Comparison of ENCODE assay signal across 9 mouse cellular contexts in the genomic region with DNA sequence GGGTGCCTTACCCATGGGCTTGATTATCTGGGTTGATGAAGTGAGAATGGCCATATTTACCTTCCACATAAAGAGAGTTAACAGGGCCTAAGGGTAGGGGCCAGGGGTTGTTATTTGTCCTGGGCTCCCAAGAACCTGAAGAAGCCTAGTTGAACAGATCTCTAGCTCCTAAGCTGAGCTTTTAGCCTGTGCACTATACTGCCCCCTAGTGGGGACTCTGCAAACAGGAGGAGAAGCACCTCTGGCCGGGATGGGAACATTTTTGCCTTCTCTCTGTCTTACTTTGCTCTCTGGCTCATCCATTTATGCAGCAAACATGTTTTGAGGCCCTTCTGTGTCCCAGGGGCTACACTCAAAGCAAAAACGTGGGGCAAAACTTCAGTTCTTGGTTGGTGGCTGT. TPM values are rescaled to one million over a fixed set of nuclear protein-coding genes. Genes with fewer than 3 reads are reported as not detected.
DNase-seq lines count a peak whose midpoint lies in the region; ATAC-seq and TF ChIP-seq lines count a peak whose summit lies in the region.
"Had no signal": no experiment of that assay in that cellular context is flagged by ENCODE, and none has a peak within 500 bp of the region (broad histone marks: within the 10 kb centered on the region; RNA-seq: fewer than 3 reads in every experiment).

No protein-coding gene starts in this region.

- TF ChIP-seq POLR2A in thymus, adult 2 months (IDR thresholded peaks at IDR 0.05; ENCODE audit: control insufficient read depth, extremely low read depth, insufficient read depth, low read length, poor library complexity): no peak

- no peak overlapping the region for H3K4me2 ChIP-seq in liver, postnatal 0 days (ENCODE audit: low read depth, low read length)

- ATAC-seq in CD4-positive, CD25-positive, alpha-beta regulatory T cell, adult 4 months: no peak
- no peak for ATAC-seq in liver, postnatal 0 days

- no peaks in the 10 kb centered on the region for H3K27me3 ChIP-seq in thymus, adult 2 months (ENCODE audit: control insufficient read depth, insufficient read depth, low read length)
- no peaks in the 10 kb centered on the region for H3K27me3 ChIP-seq in embryonic facial prominence, embryonic 10.5 days (replicated peaks; ENCODE audit: low read depth, poor library complexity, severe bottlenecking)
- no peaks in the 10 kb centered on the region for H3K27me3 ChIP-seq in liver, postnatal 0 days (ENCODE audit: insufficient read depth, low read length)
- H3K27me3 ChIP-seq: hindbrain, embryonic 15.5 days had no signal

- H3K4me1 ChIP-seq in thymus, adult 2 months (replicated peaks; ENCODE audit: control insufficient read depth, insufficient read depth, low read length): peaks cover 19% of the 10 kb centered on the region
- peaks cover 26% of the 10 kb centered on the region for H3K4me1 ChIP-seq in embryonic facial prominence, embryonic 10.5 days
- H3K4me1 ChIP-seq in liver, postnatal 0 days (ENCODE audit: insufficient read depth): no peaks in the 10 kb centered on the region

- no peak for TF ChIP-seq CTCF in thymus, adult 2 months (IDR thresholded peaks at IDR 0.05; ENCODE audit: borderline replicate concordance, control insufficient read depth, extremely low read depth, insufficient read depth, low read length, poor library complexity)
- peak; percentile 95 for TF ChIP-seq CTCF in liver, postnatal 0 days (IDR thresholded peaks at IDR 0.05; ENCODE audit: low read depth)

- no peaks in the 10 kb centered on the region for H3K9me3 ChIP-seq in embryonic facial prominence, embryonic 10.5 days
- no peaks in the 10 kb centered on the region for H3K9me3 ChIP-seq in liver, postnatal 0 days (ENCODE audit: low read length)
- H3K9me3 ChIP-seq: hindbrain, embryonic 15.5 days had no signal

- 13% methylated on average over 2 of the region's 2 CpGs for WGBS in thymus, adult 2 months
- WGBS in embryonic facial prominence, embryonic 10.5 days: 7% methylated on average over 2 of the region's 2 CpGs
- 14% methylated on average over 2 of the region's 2 CpGs for WGBS in liver, postnatal 0 days (ENCODE audit: insufficient replicate concordance)

- TF ChIP-seq EP300 in liver, postnatal 0 days (IDR thresholded peaks at IDR 0.05; ENCODE audit: low read depth): no peak

- H3K9ac ChIP-seq in liver, postnatal 0 days (replicated peaks): no peak overlapping the region
- H3K9ac ChIP-seq: hindbrain, embryonic 15.5 days had no signal

- intact Hi-C loops in heart, postnatal 14 days (cut with DNase I): loop anchor here (2.0 kb wide), 2 partner anchors 16 to 30 kb away; no protein-coding TSS in a partner anchor

- H3K4me3 ChIP-seq in thymus, adult 2 months (ENCODE audit: control insufficient read depth, insufficient read depth, low read length): no peak overlapping the region
- 0 out of 2 replicates have a peak overlapping the region, but pooled peaks have one; percentile 32 for H3K4me3 ChIP-seq in embryonic facial prominence, embryonic 10.5 days
- H3K4me3 ChIP-seq in liver, postnatal 0 days (ENCODE audit: low read depth, low read length): no peak overlapping the region
- H3K4me3 ChIP-seq: hindbrain, embryonic 15.5 days had no signal

- peaks cover 35% of the 10 kb centered on the region for H3K36me3 ChIP-seq in thymus, adult 2 months (ENCODE audit: control insufficient read depth, insufficient read depth, low read length)
- H3K36me3 ChIP-seq in embryonic facial prominence, embryonic 10.5 days (replicated peaks): peaks cover 39% of the 10 kb centered on the region
- H3K36me3 ChIP-seq in liver, postnatal 0 days (replicated peaks; ENCODE audit: insufficient read depth, low read length): peaks cover 29% of the 10 kb centered on the region

- no peak overlapping the region for H3K27ac ChIP-seq in thymus, adult 2 months (ENCODE audit: control insufficient read depth, insufficient read depth, low read length)
- peak overlapping the region; percentile 75; the same call in 1 of the 2 replicates for H3K27ac ChIP-seq in embryonic facial prominence, embryonic 10.5 days (replicated peaks)
- no peak overlapping the region for H3K27ac ChIP-seq in liver, postnatal 0 days (ENCODE audit: low read depth)
- H3K27ac ChIP-seq: hindbrain, embryonic 15.5 days had no signal

- DNase-seq in CD4-positive, CD25-positive, alpha-beta regulatory T cell, adult 2 months (ENCODE audit: low read depth, low spot score): peak; percentile 82
- DNase-seq in thymus, adult 2 months: peak; percentile 67
- no peak for DNase-seq in thymus, adult 18-20 months
- peak; percentile 71 for DNase-seq in embryonic facial prominence, embryonic 10.5 days (ENCODE audit: low spot score)
- DNase-seq in heart, postnatal 14 days: peak; percentile 63 to 83
- peak; percentile 74 for DNase-seq in liver, postnatal 0 days
- peak; percentile 53 for DNase-seq in spleen, adult 12 weeks (ENCODE audit: low spot score)

RNA-seq across cellular contexts. Expression of a gene that starts 11.2 kb away (rescaled TPM):
- polyA plus RNA-seq in CD4-positive, CD25-positive, alpha-beta regulatory T cell, adult 4 months (2017; shearing (Covaris generic)): not detected
- 9.9 and 83.8 TPM in 2 replicates for polyA plus RNA-seq in thymus, adult 2 months (2012; rRNA removed)
- polyA plus RNA-seq in embryonic facial prominence, embryonic 10.5 days (2016; fragmentation: Nextera tagmentation; extraction: Ambion mirVana): not detected in 2 replicates
- 100 to 1,000 TPM; 841 to 967 TPM for total RNA-seq in heart, postnatal 14 days (2021)
- 0.26 and 6.0 TPM in 2 replicates for polyA plus RNA-seq in liver, postnatal 0 days (2015; fragmentation: Nextera tagmentation; extraction: Ambion mirVana)
- polyA plus RNA-seq: hindbrain, embryonic 15.5 days had no signal

RNA-seq across cellular contexts. Expression of a gene that starts 13.8 kb away (rescaled TPM):
- not detected for polyA plus RNA-seq in CD4-positive, CD25-positive, alpha-beta regulatory T cell, adult 4 months (2017; shearing (Covaris generic))
- polyA plus RNA-seq in thymus, adult 2 months (2012; rRNA removed): 0.77 and 1.3 TPM in 2 replicates
- 0.17 and 0.30 TPM in 2 replicates for polyA plus RNA-seq in embryonic facial prominence, embryonic 10.5 days (2016; fragmentation: Nextera tagmentation; extraction: Ambion mirVana)
- total RNA-seq in heart, postnatal 14 days (2021): under 1 TPM; 0.41 to 0.61 TPM
- not detected in 2 replicates for polyA plus RNA-seq in liver, postnatal 0 days (2015; fragmentation: Nextera tagmentation; extraction: Ambion mirVana)

RNA-seq across cellular contexts. Expression of a gene that starts 14.2 kb away (rescaled TPM):
- 10 to 100 TPM; 41.2 to 63.9 TPM for polyA plus RNA-seq in CD4-positive, CD25-positive, alpha-beta regulatory T cell, adult 4 months (2017; shearing (Covaris generic))
- 260 and 271 TPM in 2 replicates for polyA plus RNA-seq in thymus, adult 2 months (2012; rRNA removed)
- 40.8 and 41.7 TPM in 2 replicates for polyA plus RNA-seq in embryonic facial prominence, embryonic 10.5 days (2016; fragmentation: Nextera tagmentation; extraction: Ambion mirVana)
- 10 to 100 TPM; 21.7 to 23.3 TPM for total RNA-seq in heart, postnatal 14 days (2021)
- 14.5 and 15.4 TPM in 2 replicates for polyA plus RNA-seq in liver, postnatal 0 days (2015; fragmentation: Nextera tagmentation; extraction: Ambion mirVana)

RNA-seq across cellular contexts. Expression of a gene that starts 24.2 kb away (rescaled TPM):
- not detected for polyA plus RNA-seq in CD4-positive, CD25-positive, alpha-beta regulatory T cell, adult 4 months (2017; shearing (Covaris generic))
- 5.9 and 11.5 TPM in 2 replicates for polyA plus RNA-seq in thymus, adult 2 months (2012; rRNA removed)
- polyA plus RNA-seq in embryonic facial prominence, embryonic 10.5 days (2016; fragmentation: Nextera tagmentation; extraction: Ambion mirVana): 0.26 and 0.30 TPM in 2 replicates
- 1 to 10 TPM; 1.8 to 3.0 TPM for total RNA-seq in heart, postnatal 14 days (2021)
- polyA plus RNA-seq in liver, postnatal 0 days (2015; fragmentation: Nextera tagmentation; extraction: Ambion mirVana): 5.4 and 6.6 TPM in 2 replicates

RNA-seq across cellular contexts. Expression of a gene that starts 27.9 kb away (rescaled TPM):
- 10 to 100 TPM in 1 of 2 experiments, 1 to 10 TPM in 1; 6.7 to 11.6 TPM for polyA plus RNA-seq in CD4-positive, CD25-positive, alpha-beta regulatory T cell, adult 4 months (2017; shearing (Covaris generic))
- 51.8 and 52.5 TPM in 2 replicates for polyA plus RNA-seq in thymus, adult 2 months (2012; rRNA removed)
- polyA plus RNA-seq in embryonic facial prominence, embryonic 10.5 days (2016; fragmentation: Nextera tagmentation; extraction: Ambion mirVana): 9.6 TPM in 2 replicates
- 10 to 100 TPM; 11.7 to 11.9 TPM for total RNA-seq in heart, postnatal 14 days (2021)
- 2.5 and 3.0 TPM in 2 replicates for polyA plus RNA-seq in liver, postnatal 0 days (2015; fragmentation: Nextera tagmentation; extraction: Ambion mirVana)

Comparison
In these comparisons a context has a peak if more than half of its experiments do, and no peak if none do; other contexts are left out.
1. DNase-seq: peak in CD4-positive, CD25-positive, alpha-beta regulatory T cell, adult 2 months (single experiment), thymus, adult 2 months (single experiment), embryonic facial prominence, embryonic 10.5 days (single experiment), heart, postnatal 14 days (2 of 2), liver, postnatal 0 days (single experiment) and spleen, adult 12 weeks (single experiment); none in thymus, adult 18-20 months (0 of 2).